Mouse (Mus musculus) ES-E14 (cell line): Measurements from ENCODE around the gene Dnah8. TPM values are rescaled to one million over a fixed set of nuclear protein-coding genes. Genes with fewer than 3 reads are reported as not detected.

ENCODE experiments used
- DNase-seq: peaks from one replicate; pipeline ENCODE4 v3.0.0-alpha.2; 2013; ENCODE audit warnings: low read depth, low spot score
- H3K27ac ChIP-seq: 2 replicates; pipeline ENCODE4 v1.5.1; 2012; ENCODE audit warnings: low read depth, mild to moderate bottlenecking, low read length, moderate library complexity, mixed read lengths; ENCODE audit not compliant: poor library complexity, insufficient read depth, severe bottlenecking
- H3K36me3 ChIP-seq: 2 replicates; pipeline ENCODE4 v1.6.1; 2012; ENCODE audit warnings: mild to moderate bottlenecking, low read length, moderate library complexity, mixed read lengths; ENCODE audit not compliant: control insufficient read depth, poor library complexity, insufficient read depth, severe bottlenecking
- H3K4me1 ChIP-seq, 2 experiments: fragments of 150-350 bp in 1 of 2; sonication (generic) in 1 of 2; 2 replicates each; pipeline ENCODE4 v1.6.1; 2012; ENCODE audit warnings: low read length in 2 of 2, mild to moderate bottlenecking in 1 of 2, mixed read lengths in 1 of 2; ENCODE audit not compliant: control insufficient read depth in 2 of 2, insufficient read depth in 2 of 2, poor library complexity in 1 of 2
- H3K4me3 ChIP-seq, 2 experiments: fragments of 150-350 bp in 1 of 2; sonication (generic) in 1 of 2; 2 replicates each; pipeline ENCODE4 v1.5.1; 2012; ENCODE audit warnings: low read length in 2 of 2, low read depth in 1 of 2, mild to moderate bottlenecking in 1 of 2, mixed read lengths in 1 of 2; ENCODE audit not compliant: insufficient read depth in 1 of 2, poor library complexity in 1 of 2, severe bottlenecking in 1 of 2
- H3K9ac ChIP-seq: 2 replicates; pipeline ENCODE4 v1.6.1; 2012; ENCODE audit warnings: low read depth, mild to moderate bottlenecking, low read length, mixed read lengths; ENCODE audit not compliant: poor library complexity, insufficient read depth, severe bottlenecking
- H3K9me3 ChIP-seq: fragments of 150-350 bp; sonication (generic); 2 replicates; pipeline ENCODE4 v1.6.1; 2012; ENCODE audit warnings: low read depth, mild to moderate bottlenecking, low read length; ENCODE audit not compliant: control insufficient read depth, insufficient read depth
- CHD2 ChIP-seq: IDR thresholded peaks from 2 replicates; pipeline ENCODE4 v1.6.1; 2014; ENCODE audit warnings: mild to moderate bottlenecking, low read depth, low read length, inconsistent platforms
- HCFC1 ChIP-seq: IDR thresholded peaks from 2 replicates; pipeline ENCODE4 v1.6.1; 2012; ENCODE audit warnings: low read length, inconsistent platforms, borderline replicate concordance; ENCODE audit not compliant: insufficient read depth
- MAFK ChIP-seq: IDR thresholded peaks from 2 replicates; pipeline ENCODE4 v1.6.1; 2014; ENCODE audit warnings: mild to moderate bottlenecking, low read depth, low read length, inconsistent platforms; ENCODE audit not compliant: insufficient read depth
- ZC3H11A ChIP-seq: IDR thresholded peaks from 2 replicates; pipeline ENCODE4 v1.6.1; 2012; ENCODE audit warnings: low read depth, mild to moderate bottlenecking, inconsistent platforms, low read length, borderline replicate concordance
- ZNF384 ChIP-seq: IDR thresholded peaks from 2 replicates; pipeline ENCODE4 v1.6.1; 2012; ENCODE audit warnings: low read depth, low read length, inconsistent platforms
- in situ Hi-C, 2 experiments: fragments of 600-800 bp; cut with MboI; formaldehyde crosslinking; loops; one replicate each; pipeline ENCODE4 v1.15.1; 2025; ENCODE audit warnings: low sequenced_read_pairs in 2 of 2, inconsistent platforms in 1 of 2; ENCODE audit not compliant: unreplicated experiment in 2 of 2
- total RNA-seq: library from RNA; depleted of rRNA; stranded (reverse); fragments of 300-350 nt; gene quantifications from 2 replicates; pipeline ENCODE4 v1.2.3, GENCODE M21; 2012

The Dnah8 gene
- total RNA-seq, 1 experiment, result 19.5 TPM

DNA sequence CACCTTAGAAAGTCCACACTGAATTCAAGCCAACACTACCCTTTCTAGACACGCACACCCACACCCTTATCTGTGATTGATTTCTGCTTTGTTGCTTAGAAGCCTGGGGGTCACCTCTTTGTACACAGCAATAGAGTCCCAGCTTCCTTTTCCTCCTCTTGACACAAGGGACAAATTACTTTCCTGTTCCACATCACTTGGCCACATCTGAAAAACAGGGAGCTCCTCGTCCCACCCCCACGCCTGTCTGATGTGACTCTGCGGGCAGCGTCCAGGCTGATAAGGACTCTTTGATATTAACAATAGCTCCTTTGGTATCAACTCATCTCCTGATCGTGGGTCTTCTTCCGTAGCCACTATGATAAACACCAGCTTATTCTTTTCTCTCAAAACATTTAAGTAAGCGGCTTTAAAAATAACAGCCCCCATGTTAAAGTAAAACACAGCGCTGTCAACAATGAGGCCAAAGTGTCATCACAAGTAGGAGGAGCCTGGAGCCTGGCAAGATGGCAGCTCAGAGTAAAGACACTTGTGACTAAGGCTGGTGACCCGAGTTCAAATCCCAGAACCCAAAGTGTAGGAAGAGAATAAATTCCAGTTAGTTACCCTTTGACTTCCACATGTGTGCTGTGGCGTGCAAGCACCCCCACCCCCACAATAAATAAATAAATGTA lies 234.6 kb downstream of the Dnah8 start:
- no peak overlapping the region for H3K9ac ChIP-seq
- in situ Hi-C loops, result no loop called here
- no peak overlapping the region for H3K4me3 ChIP-seq
- TF ChIP-seq CHD2 (no peak), ZNF384 (no peak), ZC3H11A (no peak), MAFK (no peak), HCFC1 (no peak)
- peaks cover 0 to 7% of the 10 kb centered on the region in 2 experiments; a peak in 1 of 4 replicates for H3K4me1 ChIP-seq
- no peak overlapping the region for H3K27ac ChIP-seq
- peaks cover 2% of the 10 kb centered on the region; the same call in 1 of the 2 replicates for H3K36me3 ChIP-seq
- no peaks in the 10 kb centered on the region for H3K9me3 ChIP-seq
- no peak for DNase-seq

DNA sequence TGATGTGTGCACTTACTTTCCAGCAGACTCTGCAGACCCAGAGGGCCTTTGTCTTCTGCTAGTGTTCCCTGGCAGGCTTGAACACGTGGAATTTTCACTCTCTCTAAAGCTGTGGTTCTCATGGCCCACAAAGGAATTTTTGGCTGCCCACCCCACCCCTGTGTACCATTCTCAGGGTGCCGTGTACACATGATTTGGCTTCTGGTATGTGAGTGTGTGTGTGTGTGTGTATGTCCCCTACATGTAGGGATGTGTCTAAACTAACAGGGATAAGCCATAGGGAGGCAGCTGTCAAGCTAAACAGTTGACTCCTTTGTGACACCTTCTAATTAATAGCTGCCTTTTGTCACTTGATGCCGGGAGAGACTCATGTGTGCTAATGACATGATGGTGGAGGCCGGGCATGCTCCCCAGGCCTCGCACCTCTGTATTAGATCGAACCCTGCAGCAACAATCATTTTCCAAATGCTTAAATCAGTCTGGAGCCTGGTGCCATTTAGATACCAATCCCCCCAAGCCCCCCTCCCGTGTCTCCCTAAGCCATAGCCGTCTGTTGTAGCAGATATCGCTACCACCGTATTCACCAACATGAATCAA lies 235.9 kb downstream of the Dnah8 start:
- H3K9ac ChIP-seq, result no peak overlapping the region
- no peak overlapping the region for H3K27ac ChIP-seq
- TF ChIP-seq HCFC1 (no peak), MAFK (no peak), ZNF384 (no peak), CHD2 (no peak), ZC3H11A (no peak)
- no peak for DNase-seq
- no peaks in the 10 kb centered on the region for H3K9me3 ChIP-seq
- no peaks in the 10 kb centered on the region; the same call in 1 of the 2 replicates for H3K36me3 ChIP-seq
- H3K4me3 ChIP-seq, result no peak overlapping the region
- in situ Hi-C loops, result no loop called here
- peaks cover 0 to 7% of the 10 kb centered on the region in 2 experiments; a peak in 1 of 4 replicates for H3K4me1 ChIP-seq

DNA sequence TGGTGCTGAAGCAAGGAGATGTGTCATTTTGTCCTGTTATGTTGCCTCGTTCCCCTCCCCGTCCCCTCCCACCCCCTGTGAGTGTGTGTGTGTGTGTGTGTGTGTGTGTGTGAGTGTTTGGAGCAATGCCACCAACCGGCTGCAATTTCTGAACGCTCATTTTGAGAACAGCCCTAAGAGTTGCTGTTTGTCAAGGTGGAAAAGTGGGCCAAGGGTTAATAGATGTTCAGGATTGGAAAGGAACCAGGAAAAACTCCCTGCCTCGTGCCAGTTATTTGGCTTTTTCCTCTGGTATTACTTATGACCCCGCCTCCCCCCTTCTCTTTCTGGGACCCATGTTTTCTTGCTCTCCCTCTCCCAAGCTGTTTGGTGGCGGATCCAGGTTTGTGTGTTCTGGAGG lies 236.5 kb downstream of the Dnah8 start:
- TF ChIP-seq ZC3H11A (no peak), ZNF384 (no peak), CHD2 (no peak), MAFK (no peak), HCFC1 (no peak)
- H3K27ac ChIP-seq, result no peak overlapping the region
- DNase-seq, result no peak

GRCm38 (mm10) chr17:30866281-30866680 lies 242.1 kb downstream of the Dnah8 start:
- in situ Hi-C loops, result no loop called here
- no peak overlapping the region for H3K27ac ChIP-seq
- no peaks in the 10 kb centered on the region for H3K9me3 ChIP-seq
- no peak for TF ChIP-seq HCFC1
- no peak for TF ChIP-seq CHD2
- TF ChIP-seq MAFK, result no peak
- no peak for TF ChIP-seq ZC3H11A
- TF ChIP-seq ZNF384, result no peak
- H3K4me3 ChIP-seq, result no peak overlapping the region
- H3K9ac ChIP-seq, result no peak overlapping the region
- H3K4me1 ChIP-seq, result peaks cover 0 to 9% of the 10 kb centered on the region in 2 experiments; a peak in 1 of 4 replicates
- no peaks in the 10 kb centered on the region; the same call in 1 of the 2 replicates for H3K36me3 ChIP-seq
- DNase-seq, result no peak

More for the DNA sequence above, 236.5 kb downstream of the Dnah8 start:
- H3K36me3 ChIP-seq, result no peaks in the 10 kb centered on the region; the same call in 1 of the 2 replicates
- no peak overlapping the region for H3K4me3 ChIP-seq
- H3K9ac ChIP-seq, result no peak overlapping the region
- no peaks in the 10 kb centered on the region for H3K9me3 ChIP-seq
- H3K4me1 ChIP-seq, result peaks cover 0 to 7% of the 10 kb centered on the region in 2 experiments; a peak in 1 of 4 replicates
- in situ Hi-C loops, result no loop called here

DNA sequence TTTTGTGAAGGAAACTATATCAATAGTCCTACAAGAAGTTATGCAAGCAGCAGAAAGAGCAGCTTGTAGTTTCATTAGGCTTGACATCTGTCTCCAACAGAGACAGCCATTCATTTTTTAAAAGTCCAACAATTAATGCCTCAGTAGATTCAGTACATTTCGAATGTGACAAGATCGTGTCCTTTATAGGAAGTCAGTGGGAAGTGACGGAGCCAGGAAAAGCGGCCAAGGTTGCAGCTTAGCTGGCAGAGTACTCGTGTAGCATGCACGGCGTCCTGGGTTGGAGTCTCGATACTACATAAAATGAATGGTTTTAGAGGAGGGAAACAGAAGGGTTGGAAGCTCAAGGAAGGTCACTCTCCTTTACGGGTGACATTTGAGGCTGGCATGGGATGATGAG lies 242.8 kb downstream of the Dnah8 start:
- no peak for DNase-seq
- H3K4me1 ChIP-seq, result peaks cover 0 to 5% of the 10 kb centered on the region in 2 experiments; a peak in 1 of 4 replicates
- in situ Hi-C loops, result no loop called here
- H3K4me3 ChIP-seq, result no peak overlapping the region
- H3K9ac ChIP-seq, result no peak overlapping the region
- no peaks in the 10 kb centered on the region for H3K9me3 ChIP-seq
- TF ChIP-seq ZC3H11A, result no peak
- TF ChIP-seq HCFC1, result no peak
- no peaks in the 10 kb centered on the region; the same call in 1 of the 2 replicates for H3K36me3 ChIP-seq
- H3K27ac ChIP-seq, result no peak overlapping the region
